Mouse (Mus musculus) heart, adult 2 months (tissue): ENCODE measurements around the gene Olfr548-ps1.

Experiments
- CTCF ChIP-seq: fragments of 200-600 bp; IDR thresholded peaks from 2 replicates; pipeline ENCODE4 v1.8.1; 2022; ENCODE audit warnings: antibody characterized with exemption, mild to moderate bottlenecking, moderate library complexity
- POLR2A ChIP-seq: fragments of 200-500 bp; IDR thresholded peaks from 2 replicates; pipeline ENCODE4 v1.6.1; 2011; ENCODE audit warnings: mild to moderate bottlenecking, low read depth, low read length, control low read depth; ENCODE audit not compliant: insufficient read depth

DNA sequence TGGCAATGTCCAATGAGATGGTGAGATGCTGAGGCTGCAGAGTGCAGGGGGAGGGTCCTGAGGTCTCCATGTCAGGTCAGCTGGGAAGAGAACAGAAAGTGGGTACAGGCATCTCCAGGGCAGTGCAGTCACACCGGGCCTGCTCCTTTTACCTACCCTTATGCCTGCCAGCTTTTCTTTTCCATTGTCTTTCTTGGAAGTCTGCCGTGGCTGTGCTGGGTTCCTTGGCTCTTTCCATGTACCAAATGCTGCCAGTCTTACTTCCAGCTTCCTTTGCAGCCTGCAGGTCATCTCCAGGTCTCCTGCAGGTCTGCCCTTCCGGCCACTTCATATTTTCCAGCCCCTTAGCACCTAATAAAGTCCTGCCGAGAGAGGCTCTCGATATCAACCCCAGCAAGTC lies 38.7 kb upstream of the Olfr548-ps1 start:
- TF ChIP-seq CTCF (no peak), POLR2A (no peak)
